Mouse (Mus musculus) ovary, adult 18-20 months (tissue): ENCODE results near the gene Sap30bp.
A peak's percentile ranks its signal among the peaks of the same experiment; 100 is the strongest.

Source experiments
- DNase-seq: peaks from one replicate; pipeline ENCODE4 v3.0.0; 2022; ENCODE audit warnings: low spot score, mixed read lengths

Sap30bp gene

GRCm38 (mm10) chr11:115957971-115958370 is 24.9 kb downstream of the Sap30bp start:
- no peak for DNase-seq

GRCm38 (mm10) chr11:115959018-115959417 is 25.9 kb downstream of the Sap30bp start:
- DNase-seq: no peak

DNA sequence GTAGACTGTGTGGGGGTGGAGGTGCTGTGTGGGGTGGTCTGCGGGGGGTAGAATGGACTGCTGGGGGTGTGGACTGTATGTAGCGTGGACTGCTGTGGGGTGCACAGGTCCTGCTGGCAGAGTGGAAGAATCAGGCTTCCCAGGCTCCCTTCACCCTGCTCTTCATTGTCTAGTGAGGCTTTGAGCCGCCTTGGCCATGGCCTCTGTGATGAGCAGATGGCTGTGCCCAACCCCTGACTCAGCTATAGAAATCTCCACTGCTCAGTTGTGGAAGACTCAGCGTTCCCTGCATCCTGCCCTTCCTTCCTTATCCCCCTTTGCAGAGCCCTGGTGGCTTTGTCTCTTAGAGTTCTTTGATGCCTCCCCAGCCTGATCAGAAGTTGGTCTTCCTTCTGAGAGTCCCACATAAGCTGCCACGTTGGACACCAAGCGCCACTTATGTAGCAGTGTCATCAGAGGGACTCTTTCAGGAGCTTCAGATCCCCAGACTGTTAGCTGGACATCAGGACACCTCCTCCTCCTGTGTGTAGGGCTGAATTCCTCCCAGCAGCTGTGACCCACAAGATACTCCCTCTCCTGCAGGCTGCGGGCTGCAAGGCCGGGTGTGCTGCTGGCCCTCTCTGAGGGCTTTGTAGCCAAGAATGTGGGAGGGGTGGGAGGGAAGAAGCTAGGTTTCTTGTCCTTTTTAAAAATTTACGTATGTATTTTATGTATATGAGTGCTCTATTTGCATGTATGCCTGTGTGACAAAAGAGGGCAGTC is 29.8 kb downstream of the Sap30bp start:
- DNase-seq: no peak

- DNase-seq: peak; percentile 68
These were observed 32.0 kb downstream of the Sap30bp start for GRCm38 (mm10) chr11:115964977-115965604.

- DNase-seq: no peak
These were observed 35.8 kb downstream of the Sap30bp start for GRCm38 (mm10) chr11:115968731-115969405.

- DNase-seq: no peak
These were observed 37.1 kb downstream of the Sap30bp start for GRCm38 (mm10) chr11:115970006-115970673.

DNA sequence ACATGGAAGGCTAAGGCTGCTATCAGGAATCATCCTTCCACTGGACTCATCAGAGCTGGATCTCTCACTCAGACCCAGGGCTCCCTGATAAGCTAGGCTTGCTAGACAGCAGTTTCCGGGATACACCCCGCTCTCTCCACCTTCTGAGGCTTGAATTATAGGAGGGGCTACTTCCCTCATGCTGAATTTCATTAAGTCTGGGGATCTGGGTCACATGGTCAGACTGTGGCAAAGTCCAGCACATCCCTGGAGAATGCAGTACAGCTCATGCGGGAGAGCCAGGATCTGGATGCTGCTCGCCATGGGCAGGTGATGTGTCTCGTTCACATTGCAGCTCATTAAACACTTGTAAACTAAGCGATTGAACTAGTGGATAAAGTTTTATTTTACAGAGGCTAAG is 37.9 kb downstream of the Sap30bp start:
- no peak for DNase-seq

DNA sequence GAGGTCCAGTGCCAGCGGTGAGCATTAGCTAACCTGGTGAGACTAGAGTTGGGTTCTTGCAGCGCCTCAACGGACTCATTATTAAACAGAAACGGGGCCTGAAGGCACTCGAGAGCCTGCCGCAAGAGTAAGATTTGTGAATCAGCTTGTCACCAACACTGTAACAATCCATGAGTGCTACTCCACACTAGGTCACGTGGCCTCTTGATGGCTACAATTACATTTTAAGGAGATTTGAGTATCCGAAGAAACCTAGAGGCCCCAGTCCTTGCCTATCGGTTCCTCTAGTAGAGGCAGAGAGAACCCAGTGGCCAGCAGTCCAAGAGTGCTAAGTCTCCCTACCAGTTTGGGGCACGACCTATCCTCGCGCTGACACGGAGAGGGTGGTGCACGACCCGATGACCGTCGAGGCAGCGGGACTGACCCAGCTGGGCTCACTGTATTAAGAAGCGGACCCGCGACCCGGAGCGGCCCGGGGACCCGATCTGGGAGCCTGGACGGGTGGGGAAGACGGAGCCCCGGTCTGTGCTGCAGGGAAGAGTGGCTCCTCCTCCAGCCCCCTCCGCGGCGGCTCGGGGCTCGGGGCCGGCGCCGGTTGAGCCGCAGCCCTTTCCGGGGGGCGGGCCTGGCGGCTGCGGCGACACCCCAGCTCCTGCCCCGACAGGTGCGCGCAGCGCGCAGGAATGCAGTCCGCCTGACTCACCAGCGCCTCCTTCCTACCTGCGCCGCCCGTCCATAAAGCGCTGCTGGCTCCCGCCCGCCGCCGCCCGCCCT is 41.4 kb downstream of the Sap30bp start, which contains the start of gene Itgb4:
Gene Itgb4 (plus strand): TSS at position 401 of the 774 bp plus-strand sequence.
- no peak for DNase-seq

- DNase-seq: no peak
These were observed 42.0 kb downstream of the Sap30bp start for GRCm38 (mm10) chr11:115975083-115975420.

GRCm38 (mm10) chr11:115975544-115975943 is 42.5 kb downstream of the Sap30bp start:
- DNase-seq: no peak

DNA sequence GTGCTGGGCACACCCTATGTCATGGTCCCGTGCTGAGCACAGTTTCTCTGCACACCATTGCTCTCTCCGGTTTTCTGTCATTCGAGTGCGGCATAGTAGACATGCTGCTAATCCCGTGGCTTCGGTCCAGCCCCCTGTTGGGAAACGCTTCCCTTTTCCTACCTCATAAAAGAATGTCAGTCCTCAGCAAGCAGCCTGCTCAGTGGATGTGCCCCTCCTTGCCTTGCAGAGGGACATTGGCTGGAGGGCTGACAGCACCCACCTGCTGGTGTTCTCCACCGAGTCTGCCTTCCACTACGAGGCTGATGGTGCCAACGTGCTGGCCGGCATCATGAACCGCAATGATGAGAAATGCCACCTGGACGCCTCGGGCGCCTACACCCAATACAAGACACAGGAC is 49.4 kb downstream of the Sap30bp start:
- DNase-seq: no peak

DNA sequence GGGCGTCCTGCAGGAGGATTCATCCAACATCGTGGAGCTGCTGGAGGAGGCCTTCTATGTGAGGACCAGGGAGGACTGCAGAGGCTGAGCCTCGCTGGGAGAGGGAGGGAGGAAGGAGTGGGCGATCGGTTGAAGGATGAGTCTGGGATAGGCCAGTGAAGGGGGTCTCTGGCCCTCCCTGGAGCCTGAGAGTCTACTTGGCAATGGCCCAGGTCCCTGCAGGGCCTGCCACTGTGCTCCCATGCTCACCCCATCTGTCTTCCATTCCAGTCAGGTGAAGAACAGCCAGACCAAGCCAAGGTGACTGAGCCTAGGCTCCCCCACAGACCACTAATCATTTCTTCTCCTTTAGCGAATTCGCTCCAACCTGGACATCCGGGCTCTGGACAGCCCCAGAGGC is 50.2 kb downstream of the Sap30bp start:
- DNase-seq: no peak

DNA sequence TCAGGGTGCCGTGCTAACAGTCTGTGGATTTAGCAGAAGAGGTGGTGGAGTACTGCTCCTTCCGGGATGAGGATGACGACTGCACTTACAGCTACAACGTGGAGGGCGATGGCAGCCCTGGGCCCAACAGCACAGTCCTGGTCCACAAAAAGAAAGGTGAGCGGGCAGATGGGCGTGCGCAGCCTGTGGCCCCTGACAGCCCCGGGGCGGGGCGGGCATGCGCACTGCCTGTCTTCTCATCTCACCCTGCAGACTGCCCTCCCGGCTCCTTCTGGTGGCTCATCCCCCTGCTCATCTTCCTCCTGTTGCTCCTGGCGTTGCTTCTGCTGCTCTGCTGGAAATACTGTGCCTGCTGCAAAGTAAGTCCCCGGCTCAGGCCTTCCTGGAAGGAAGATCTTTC is 56.6 kb downstream of the Sap30bp start:
- DNase-seq: no peak

DNA sequence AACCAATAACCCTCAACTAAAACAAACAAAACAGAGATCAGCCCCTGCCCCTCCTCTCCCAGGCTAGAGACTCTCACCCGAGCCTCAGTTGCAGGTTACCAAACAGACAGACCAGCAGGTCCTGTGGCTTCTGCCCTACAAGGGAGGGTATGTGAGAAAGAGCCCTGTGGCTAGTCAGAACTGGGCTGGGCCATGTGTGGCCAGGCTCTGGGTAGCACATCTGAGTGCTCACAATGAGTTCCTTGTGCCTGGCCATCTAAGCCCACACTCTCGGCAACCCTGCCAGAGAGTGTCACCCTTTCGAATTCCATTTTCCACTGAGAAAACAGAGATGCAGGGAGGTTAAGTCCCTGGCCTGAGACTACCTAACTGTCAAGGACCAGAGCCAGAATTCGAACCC is 59.0 kb downstream of the Sap30bp start:
- no peak for DNase-seq

GRCm38 (mm10) chr11:115995256-115995655 is 62.2 kb downstream of the Sap30bp start:
- no peak for DNase-seq

- DNase-seq: no peak
These were observed 64.0 kb downstream of the Sap30bp start for GRCm38 (mm10) chr11:115997047-115997446.

DNA sequence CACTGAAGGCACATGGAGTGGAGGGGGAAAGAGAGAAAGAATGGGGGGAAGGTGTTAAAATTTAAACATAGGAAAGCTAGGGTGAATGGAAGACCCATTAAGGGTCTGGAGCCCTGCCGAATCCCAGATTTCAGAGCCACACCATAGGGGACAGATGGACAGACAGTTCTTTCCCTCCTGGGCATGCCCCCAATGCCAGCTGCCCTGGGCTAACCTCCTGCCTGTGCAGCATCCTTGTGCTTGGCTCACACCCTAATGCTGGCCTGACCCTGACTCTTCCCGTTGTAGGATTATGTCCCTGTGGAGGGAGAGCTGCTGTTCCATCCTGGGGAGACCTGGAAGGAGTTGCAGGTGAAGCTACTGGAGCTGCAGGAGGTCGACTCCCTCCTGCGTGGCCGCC is 64.6 kb downstream of the Sap30bp start:
- no peak for DNase-seq

DNA sequence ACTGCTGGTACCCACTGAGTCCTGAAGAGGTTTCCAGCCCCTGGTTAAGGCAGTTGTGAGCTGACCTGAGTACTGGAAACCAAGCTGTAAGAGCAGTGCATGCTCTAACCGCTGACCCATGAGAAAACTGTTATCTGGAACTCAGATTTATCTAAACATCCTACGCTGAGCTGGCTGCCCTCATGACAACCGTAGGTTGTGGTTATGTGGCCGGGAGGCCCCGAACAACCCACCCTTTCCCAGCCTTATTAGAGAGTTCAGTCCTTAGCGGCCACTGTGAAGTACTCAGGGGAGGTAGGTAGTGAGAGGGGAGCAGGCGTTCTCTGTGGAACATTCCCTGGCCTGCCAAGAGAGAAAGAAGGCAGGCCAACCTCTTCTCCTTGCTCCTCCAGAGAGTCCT is 65.9 kb downstream of the Sap30bp start:
- no peak for DNase-seq

- no peak for DNase-seq
These were observed 66.6 kb downstream of the Sap30bp start for GRCm38 (mm10) chr11:115999538-116000143.

- DNase-seq: no peak
These were observed 67.5 kb downstream of the Sap30bp start for GRCm38 (mm10) chr11:116000607-116001006.

GRCm38 (mm10) chr11:116001725-116002124 is 68.6 kb downstream of the Sap30bp start:
- DNase-seq: no peak
